Mouse (Mus musculus): ENCODE data around the gene Gm960. TPM values are rescaled to one million over a fixed set of nuclear protein-coding genes. Genes with fewer than 3 reads are reported as not detected.

The Gm960 gene
- total RNA-seq (2021): 1 to 10 TPM; 1.4 to 2.3 TPM

GRCm38 (mm10) chr19:4698205-4698677, at the start of gene Gm960:
Gm960 (minus strand) TSS chr19:4698668.
- intact Hi-C loops (cut with DNase I): loop anchor here (1.0 to 5.0 kb wide), 2 partner anchors 13 to 51 kb away; partner anchors contain the start of gene Sptbn2
- DNase-seq (ENCODE audit: low spot score in 2 of 2): peak; percentile 85 to 91

DNA sequence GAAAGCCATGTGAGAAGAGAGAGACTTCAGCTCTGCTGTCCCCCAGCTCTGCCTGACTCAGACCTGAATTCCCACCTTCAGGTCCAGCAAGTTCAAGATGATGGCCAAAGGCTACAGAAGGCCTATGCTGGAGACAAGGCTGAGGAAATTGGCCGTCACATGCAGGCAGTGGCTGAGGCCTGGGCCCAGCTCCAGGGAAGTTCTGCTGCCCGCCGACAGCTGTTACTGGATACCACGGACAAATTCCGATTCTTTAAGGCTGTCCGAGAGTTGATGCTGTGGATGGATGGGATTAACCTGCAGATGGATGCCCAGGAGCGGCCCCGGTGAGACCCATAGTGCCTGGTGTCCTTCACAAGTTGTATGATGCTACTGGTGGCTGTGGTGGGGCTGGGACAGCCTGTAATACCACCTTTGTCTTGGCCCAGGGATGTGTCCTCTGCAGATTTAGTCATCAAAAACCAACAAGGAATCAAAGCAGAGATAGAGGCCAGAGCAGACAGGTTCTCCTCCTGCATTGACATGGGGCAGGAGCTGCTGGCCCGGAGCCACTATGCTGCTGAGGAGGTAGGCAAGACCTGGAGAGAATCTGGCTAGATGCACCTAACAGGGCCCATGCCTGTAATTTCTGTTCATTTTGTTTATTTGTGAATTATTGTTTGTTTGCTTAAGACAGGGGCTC, 49.3 kb upstream of the Gm960 start:
- intact Hi-C loops (cut with DNase I): no loop called here

DNA sequence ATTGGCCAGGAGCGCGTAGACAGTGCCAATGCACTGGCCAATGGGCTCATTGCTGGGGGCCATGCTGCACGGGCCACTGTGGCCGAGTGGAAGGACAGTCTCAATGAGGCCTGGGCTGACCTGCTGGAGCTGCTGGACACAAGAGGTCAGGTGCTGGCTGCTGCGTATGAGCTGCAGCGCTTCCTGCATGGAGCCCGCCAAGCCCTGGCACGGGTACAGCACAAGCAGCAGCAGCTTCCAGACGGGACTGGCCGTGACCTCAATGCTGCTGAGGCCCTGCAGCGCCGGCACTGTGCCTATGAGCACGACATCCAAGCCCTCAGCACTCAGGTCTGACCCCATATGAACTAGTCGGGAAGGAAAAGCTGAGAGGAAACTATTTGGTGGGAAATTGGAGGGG, 48.1 kb upstream of the Gm960 start:
- DNase-seq (ENCODE audit: low spot score in 2 of 2): peak in 1 of 2 experiments; percentile 15
- intact Hi-C loops (cut with DNase I): no loop called here

More for the DNA sequence above, 49.3 kb upstream of the Gm960 start:
- no peak for DNase-seq (ENCODE audit: low spot score in 2 of 2)

DNA sequence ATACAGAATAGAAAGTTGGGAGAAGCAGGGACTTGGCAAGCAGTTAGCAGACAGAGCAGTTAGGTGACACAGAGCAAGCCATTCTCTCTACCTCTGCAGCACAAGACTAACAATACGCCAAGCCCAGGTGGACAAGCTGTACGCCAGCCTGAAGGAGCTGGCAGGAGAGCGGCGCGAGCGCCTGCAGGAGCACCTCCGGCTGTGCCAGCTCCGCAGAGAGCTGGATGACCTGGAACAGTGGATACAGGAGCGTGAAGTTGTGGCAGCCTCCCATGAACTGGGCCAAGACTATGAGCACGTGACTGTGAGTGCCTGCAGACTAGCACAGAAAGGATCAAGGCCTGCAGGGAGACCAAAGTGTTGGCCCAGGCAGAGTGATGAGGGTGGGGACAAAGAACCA, 47.2 kb upstream of the Gm960 start:
- intact Hi-C loops (cut with DNase I): no loop called here
- peak in 1 of 2 experiments; percentile 23 for DNase-seq (ENCODE audit: low spot score in 2 of 2)

GRCm38 (mm10) chr19:4745057-4745456, 46.6 kb upstream of the Gm960 start:
- intact Hi-C loops (cut with DNase I): no loop called here
- peak in 1 of 2 experiments; percentile 14 for DNase-seq (ENCODE audit: low spot score in 2 of 2)

DNA sequence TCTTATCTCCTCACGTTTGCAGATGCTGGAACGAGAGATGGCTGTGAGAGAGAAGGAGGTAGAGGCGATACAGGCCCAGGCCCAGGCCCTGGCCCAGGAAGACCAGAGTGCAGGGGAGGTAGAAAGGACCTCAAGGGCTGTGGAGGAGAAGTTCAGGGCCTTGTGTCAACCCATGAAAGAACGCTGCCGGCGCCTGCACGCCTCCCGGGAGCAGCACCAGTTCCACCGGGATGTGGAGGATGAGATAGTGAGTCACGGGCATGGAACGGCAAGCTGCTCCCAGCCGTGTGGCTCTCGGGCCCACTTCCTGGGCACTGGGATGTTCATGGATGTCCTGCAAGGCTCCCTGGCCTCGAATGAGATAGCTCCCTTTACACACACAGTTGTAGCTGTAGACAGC, 45.6 kb upstream of the Gm960 start:
- intact Hi-C loops (cut with DNase I): loop anchor here (5.0 kb wide), 2 partner anchors 117 to 247 kb away; partner anchors contain the start of genes 2010003K11Rik and Rce1
- DNase-seq (ENCODE audit: low spot score in 2 of 2): peak in 1 of 2 experiments; percentile 16

DNA sequence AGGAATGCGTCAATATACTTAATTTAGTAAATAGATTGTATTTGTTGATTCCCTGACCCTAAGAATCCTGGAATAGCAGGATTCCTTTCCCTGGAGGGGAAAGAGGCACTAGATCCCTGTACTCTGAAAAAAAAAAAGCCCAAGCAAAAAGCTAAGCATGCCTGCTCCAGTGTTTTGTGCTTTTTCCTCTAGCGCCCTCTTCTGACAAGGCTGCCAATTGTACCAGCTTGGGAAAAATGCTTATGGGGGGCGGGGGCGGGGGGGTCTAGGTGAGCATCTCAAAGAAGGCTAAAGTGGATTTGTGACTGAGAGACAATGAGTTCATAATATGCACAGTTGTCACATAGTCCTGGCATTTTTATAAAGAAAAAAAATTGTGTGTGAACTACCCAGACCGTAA, 45.1 kb upstream of the Gm960 start:
- intact Hi-C loops (cut with DNase I): loop anchor here (5.0 kb wide), 2 partner anchors 116 to 246 kb away; partner anchors contain the start of genes 2010003K11Rik and Rce1
- peak in 1 of 2 experiments; percentile 5 for DNase-seq (ENCODE audit: low spot score in 2 of 2)

DNA sequence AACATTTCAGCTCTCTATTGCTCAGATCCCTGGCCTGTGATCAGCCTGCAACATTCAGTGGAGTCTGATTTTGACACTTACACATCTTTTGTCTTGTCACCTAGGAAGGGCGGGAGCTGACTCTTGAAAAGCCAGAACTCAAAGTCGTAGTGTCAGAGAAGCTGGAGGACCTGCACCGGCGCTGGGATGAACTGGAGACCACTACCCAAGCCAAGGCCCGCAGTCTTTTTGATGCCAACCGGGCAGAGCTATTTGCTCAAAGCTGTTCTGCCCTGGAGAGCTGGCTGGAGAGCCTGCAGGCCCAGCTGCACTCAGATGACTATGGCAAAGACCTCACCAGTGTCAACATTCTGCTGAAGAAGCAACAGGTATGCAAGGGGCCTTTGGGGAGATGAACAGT, 43.8 kb upstream of the Gm960 start:
- intact Hi-C loops (cut with DNase I): loop anchor here (5.0 kb wide), 2 partner anchors 115 to 245 kb away; partner anchors contain the start of genes 2010003K11Rik and Rce1
- DNase-seq (ENCODE audit: low spot score in 2 of 2): peak in 1 of 2 experiments; percentile 3

GRCm38 (mm10) chr19:4741482-4741881, 43.0 kb upstream of the Gm960 start:
- intact Hi-C loops (cut with DNase I): loop anchor here (5.0 kb wide), 2 partner anchors 114 to 244 kb away; partner anchors contain the start of genes 2010003K11Rik and Rce1

DNA sequence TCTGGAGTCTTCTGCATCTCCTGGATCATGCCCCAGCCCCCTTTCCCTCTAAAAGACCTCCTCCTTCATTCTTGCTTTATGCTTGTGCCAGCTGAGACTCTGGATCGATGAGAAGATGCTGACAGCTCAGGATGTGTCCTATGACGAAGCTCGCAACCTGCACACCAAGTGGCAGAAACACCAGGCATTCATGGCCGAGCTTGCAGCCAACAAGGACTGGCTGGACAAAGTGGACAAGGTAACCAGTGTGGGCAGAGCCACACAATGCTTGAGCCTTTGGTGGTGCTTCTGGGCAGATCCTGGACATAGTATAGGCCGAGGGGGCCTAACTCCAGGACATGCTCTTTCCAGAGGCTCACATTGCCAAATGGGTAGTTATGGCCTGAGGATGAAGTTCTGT, 41.3 kb upstream of the Gm960 start:
- intact Hi-C loops (cut with DNase I): loop anchor here (5.0 kb wide), 2 partner anchors 112 to 242 kb away; partner anchors contain the start of genes 2010003K11Rik and Rce1
- DNase-seq (ENCODE audit: low spot score in 2 of 2): peak in 1 of 2 experiments; percentile 3

More at GRCm38 (mm10) chr19:4741482-4741881, 43.0 kb upstream of the Gm960 start:
- peak in 1 of 2 experiments; percentile 17 for DNase-seq (ENCODE audit: low spot score in 2 of 2)

DNA sequence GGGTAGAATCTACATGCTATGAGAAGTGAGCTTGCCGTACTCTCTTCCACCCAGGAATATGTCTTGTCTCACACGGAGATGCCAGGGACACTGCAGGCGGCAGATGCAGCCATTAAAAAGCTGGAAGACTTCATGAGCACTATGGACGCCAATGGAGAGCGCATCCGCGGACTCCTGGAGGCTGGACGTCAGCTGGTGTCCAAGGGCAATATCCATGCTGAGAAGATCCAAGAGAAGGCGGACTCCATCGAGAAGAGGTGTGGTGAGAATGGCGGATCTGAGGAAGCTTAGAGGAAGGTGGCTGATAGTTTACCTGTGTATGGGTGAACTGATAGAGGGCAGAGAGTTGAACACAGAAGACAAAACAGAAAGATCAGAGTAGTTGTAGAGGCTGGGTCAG, 40.6 kb upstream of the Gm960 start:
- intact Hi-C loops (cut with DNase I): no loop called here
- peak in 1 of 2 experiments; percentile 3 for DNase-seq (ENCODE audit: low spot score in 2 of 2)

DNA sequence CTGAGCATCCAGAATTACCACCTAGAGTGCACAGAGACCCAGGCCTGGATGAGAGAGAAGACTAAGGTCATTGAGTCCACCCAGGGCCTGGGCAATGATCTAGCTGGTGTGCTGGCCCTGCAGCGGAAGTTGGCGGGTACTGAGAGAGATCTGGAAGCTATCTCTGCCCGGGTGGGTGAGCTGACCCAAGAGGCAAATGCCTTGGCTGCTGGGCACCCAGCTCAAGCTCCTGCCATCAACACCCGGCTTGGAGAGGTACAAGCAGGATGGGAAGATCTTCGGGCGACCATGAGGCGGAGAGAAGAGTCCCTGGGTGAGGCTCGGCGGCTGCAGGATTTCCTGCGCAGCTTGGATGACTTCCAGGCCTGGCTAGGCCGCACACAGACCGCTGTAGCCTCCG, 39.4 kb upstream of the Gm960 start:
- intact Hi-C loops (cut with DNase I): no loop called here
- DNase-seq (ENCODE audit: low spot score in 2 of 2): no peak

DNA sequence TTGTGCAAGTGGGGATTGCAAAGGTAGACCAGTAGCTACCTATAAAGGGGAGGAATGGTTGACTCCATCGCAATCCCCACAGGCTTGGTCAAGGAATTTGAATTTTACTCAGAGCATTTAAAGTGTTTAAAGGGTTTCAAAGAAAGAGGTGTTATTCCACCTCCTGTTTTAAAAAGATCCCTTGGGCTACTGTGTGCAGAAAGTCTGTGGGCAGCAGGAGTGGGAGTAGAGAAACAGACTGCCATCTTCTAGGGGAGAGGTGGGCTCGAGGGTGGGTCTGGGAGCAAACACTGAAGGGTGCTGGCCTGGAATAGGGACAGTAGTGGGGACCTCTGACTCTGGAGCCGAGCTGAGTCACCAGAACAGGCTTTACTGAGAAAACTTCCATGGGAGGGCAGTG, 34.6 kb upstream of the Gm960 start:
- DNase-seq (ENCODE audit: low spot score in 2 of 2): peak in 1 of 2 experiments; percentile 28
- intact Hi-C loops (cut with DNase I): no loop called here

GRCm38 (mm10) chr19:4729186-4729585, 30.7 kb upstream of the Gm960 start:
- intact Hi-C loops (cut with DNase I): no loop called here

GRCm38 (mm10) chr19:4720671-4721244, 22.3 kb upstream of the Gm960 start:
- DNase-seq (ENCODE audit: low spot score in 2 of 2): no peak
- intact Hi-C loops (cut with DNase I): no loop called here

More at GRCm38 (mm10) chr19:4729186-4729585, 30.7 kb upstream of the Gm960 start:
- no peak for DNase-seq (ENCODE audit: low spot score in 2 of 2)

- DNase-seq (ENCODE audit: low spot score in 2 of 2): no peak
- intact Hi-C loops (cut with DNase I): no loop called here
Measured at GRCm38 (mm10) chr19:4720112-4720511, 21.6 kb upstream of the Gm960 start.

DNA sequence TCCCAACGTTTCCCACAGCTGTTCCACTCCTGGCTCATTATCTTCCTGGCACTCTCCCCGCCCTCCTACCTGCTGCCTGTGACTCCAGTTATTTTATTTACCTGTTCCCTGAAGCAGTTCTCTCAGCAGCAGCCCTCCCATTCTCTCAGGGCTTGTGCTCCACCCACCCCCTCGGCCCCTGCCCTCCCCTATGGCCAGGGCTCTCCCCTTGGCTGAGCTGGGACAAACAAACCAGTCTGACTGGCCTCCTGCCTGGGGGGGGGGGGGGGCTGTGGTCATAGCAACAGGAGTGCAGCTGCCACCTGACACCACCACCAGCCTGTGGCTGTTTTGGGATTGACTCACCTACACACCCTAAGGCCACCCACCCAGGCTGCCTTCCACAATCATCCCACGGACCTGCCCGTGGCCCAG, 20.9 kb upstream of the Gm960 start:
- DNase-seq (ENCODE audit: low spot score in 2 of 2): no peak
- intact Hi-C loops (cut with DNase I): no loop called here

GRCm38 (mm10) chr19:4718716-4719115, 20.2 kb upstream of the Gm960 start:
- no peak for DNase-seq (ENCODE audit: low spot score in 2 of 2)
- intact Hi-C loops (cut with DNase I): no loop called here

DNA sequence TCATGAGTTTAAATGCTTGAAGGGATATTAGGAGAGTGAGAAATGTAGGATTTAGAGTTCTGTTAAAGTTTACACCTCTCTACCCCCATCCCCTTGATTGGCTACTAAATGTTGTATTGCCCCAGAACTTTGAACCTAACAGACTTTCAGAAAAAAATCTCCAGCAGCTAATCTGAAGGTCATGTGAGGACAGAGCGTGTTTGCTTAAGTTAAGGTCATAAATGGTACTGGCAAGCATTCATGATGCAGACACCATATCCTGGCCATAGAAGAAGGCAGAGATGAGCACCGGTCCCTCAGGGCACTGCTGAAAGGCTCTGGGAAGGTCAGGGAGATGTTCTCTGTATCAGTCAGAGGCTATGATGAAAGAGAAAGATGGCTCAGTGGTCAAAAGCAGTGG, 18.8 kb upstream of the Gm960 start:
- intact Hi-C loops (cut with DNase I): no loop called here
- no peak for DNase-seq (ENCODE audit: low spot score in 2 of 2)

GRCm38 (mm10) chr19:4716756-4717155, 18.3 kb upstream of the Gm960 start:
- intact Hi-C loops (cut with DNase I): no loop called here
- peak in 1 of 2 experiments; percentile 2 for DNase-seq (ENCODE audit: low spot score in 2 of 2)
